Mouse (Mus musculus): ENCODE results near the gene Endov.

Endov gene

DNA sequence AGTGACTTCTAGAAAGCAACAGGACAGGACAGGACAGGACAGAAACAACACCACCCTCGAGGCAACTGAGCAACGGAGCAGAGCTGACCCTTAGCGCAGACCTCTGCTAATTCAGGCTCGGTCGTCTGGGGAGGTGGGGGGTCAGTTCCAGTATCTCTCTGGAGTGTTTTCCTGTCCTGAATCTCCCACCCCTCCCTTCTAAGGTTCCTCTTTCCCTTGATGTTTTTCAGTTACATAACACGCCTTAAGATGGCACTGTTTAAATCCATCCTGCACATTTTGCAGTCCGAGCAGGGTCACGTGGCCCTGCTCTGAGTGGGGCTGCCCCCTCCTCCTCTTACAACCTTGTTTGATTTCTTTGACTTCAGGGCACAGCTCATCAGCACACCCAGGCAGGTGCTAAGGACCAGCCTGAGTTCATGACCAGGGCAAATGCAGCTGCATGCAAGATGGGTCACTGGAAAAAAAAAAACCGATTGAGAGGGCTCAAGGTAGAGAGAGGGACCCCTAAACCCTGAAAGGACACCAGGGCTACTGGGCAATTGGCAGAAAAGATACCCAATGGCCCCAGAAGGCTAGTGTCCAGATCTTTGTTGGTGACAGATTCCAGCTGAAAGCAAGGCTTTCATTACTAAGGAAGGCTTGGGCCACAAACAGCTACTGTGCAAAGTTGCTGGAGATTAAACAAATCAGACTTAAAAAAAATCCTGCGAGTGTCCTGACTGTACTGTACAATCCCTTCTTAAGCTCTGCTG lies 54.8 kb downstream of the Endov start:
- DNase-seq (ENCODE audit: low spot score) = no peak

DNA sequence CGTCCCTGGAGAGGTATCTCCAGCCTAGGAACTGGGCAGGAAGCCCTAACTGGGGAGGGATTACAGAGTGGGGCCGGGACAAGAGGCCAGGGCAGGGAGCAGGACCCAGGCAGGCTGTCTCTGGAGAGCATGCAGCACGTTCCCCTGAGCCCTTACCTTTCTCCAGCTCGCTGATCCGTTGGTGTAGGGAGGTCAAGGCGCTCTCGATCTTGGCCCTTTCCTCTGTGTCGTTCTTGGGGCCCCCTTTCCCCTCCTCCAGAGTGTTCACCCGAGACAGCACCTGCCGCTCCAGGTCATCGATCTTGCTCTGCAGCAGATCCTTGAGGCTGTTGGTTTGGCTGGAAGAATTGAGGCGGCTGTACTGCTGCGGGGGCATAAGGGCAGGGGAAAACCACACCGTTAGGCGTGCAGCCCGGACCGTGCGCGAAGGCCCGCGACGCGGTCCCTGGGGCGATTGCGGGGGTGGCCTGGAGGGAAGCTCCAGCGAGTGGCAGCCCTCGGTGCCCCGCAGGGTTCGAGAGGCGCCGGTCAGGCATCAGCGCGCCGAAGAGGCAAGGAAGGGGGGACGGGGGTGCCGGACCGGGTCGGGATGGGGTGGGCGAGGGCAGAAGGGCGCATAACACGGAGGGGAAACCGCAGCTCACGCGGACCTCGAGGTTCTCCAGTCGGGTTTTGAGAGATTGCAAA lies 55.5 kb downstream of the Endov start:
- no peak for DNase-seq (ENCODE audit: low spot score)

DNA sequence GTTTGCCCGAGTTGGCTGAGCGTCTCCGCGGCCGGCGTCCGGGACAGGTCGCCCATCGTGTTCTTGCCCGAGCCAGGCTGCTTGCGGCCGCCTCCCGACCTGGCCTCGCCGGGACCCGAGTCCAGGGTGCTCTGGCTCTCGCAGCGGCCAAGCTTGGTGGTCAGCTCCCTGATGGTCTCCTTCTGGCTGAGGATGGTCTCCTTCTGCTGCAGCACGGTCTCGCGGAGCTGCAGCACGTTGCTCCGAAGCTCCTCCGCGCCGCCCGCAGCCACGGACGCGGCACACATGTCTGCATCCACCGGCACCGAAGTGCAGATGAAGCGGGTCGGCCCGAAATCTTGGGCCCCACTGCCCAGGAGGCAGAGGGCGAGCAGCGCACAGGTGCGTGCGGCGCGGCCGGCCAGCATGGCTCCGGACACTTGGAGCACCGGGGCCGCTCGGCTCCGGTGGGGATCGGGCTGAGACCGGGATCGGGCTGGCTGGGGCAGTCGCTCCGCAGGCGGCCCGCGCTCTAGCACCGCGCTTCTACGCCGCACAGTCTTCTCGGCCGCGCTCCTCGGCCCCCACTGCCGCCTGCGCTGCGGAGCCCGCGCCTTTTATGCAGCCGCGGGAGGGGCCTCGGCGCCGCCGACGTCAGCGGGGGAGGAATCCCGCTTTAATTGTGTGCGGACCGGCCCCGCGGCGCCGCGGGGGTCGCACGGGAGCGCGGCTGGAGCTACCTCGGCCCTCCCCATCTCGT lies 56.2 kb downstream of the Endov start, which contains the start of gene Nptx1:
Gene Nptx1 (minus strand): TSS at position 571 of the 739 bp plus-strand sequence.
- no peak for DNase-seq (ENCODE audit: low spot score)

DNA sequence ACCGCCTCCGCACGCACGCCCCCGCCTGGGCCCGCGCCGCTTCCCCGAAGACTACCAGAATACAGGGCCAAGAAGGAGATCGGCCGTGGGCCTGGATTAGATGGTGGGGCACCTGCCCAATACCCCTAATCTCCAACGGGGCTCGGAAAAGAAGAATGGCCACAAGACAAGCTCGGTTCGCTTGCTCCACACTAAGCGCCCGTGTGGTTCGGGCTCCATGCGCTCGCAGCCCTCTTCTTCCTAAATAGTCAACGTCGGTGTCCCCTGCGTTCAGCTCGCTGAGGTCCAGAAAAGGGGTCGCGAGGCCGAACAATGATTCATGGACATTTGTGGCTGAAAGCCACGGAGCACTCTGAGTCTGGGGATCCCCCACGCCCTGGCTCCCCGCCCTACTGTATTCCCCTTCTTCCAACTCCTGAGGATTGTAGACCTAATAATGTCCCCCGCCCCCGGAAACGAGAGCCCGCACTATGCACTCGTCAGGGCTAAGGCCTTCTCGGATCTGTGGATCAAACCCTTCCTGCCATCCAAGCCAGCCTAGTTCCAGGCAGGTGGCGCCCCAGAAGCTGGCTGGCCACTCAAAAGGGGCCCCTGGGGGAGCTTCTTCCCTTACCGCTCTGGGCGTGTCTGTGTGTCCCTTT lies 56.9 kb downstream of the Endov start:
- no peak for DNase-seq (ENCODE audit: low spot score)

DNA sequence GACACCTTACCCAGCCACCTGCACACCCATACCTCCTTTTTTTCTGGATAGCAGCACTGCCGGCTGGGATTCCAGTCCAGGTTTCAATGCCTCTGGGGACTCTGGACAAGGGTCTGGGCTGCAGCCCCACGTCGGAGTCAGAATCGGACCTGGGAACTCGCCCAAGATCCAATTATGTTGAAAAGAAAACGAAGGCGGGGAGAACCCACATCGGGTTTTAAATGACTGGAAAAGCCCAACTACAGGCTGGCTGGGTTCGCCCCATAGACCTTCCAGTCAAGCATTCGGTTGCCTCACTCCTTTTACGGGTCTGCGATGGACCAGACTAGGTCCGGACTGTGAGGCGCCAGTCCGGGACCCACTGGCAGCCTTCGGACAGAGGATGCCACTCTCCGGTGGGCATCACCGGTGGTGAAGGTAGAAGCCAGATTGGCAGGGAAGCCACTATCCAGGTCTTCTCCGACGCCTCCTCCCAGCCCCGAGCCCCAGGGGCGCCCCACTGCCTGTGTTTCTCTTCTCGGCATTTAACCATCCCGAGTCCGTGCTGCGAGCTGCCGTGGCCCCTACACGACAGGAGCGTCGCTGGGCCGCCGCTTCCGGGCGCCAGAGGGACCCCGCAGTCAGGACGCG lies 57.7 kb downstream of the Endov start:
- DNase-seq (ENCODE audit: low spot score) = no peak

DNA sequence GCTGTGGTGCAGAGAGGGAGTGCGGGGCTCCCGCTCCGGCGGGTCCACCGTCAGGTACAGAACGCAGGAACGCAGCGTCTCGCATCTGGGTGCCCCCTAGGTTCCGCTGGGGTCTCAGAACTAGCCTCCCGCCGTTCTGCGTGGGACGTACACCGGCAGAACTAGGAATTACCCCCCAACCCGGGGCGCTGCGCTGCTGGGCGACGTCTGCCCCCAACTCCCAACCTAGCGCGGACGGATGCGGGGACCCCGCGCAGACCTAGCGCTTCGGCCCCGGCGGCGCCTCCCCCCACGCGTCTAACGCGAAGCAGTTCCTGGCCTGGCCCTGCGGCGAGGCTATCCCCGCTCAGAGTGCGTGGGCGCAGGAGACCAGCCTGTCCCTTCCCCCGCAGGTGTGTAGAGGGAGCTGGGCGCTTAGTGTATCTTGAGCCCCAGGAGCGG lies 58.2 kb downstream of the Endov start:
- no peak for DNase-seq (ENCODE audit: low spot score)

DNA sequence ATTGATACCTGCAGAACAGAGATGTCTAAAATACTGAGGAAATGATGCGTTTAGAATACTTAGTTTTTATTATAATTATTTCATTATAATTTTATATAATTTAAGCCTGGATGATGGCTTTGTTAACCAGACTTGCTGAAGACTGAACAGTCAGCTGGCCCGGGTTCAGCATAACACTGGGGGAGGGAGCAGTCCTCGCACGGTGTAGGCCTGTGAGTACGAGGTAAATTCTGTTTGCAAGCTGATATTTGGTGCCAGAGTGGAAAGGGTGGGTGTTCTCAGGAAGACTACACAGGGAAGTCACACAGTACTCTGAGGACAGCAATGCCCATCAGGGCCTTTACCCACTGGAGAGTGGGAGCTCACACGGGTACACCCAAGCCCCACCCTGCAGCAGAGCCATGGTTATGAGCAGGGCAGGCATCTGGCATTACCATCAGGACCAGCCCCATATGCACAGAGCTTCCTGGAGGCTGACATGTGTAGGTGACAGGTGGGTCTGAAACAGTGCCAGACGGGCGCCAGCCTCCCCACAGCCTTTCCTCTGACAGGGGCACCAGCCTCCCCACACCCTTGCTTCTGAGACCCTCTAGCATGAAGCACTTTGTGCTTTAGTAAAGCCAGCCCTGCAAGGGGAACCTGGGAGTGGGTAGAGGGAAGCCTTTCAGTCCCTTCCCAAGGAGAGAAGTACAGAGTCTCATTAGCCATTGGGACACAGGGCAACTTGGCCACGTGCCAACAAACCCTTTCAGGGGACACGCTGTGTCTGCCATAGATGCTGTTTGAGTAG lies 59.6 kb downstream of the Endov start:
- no peak for DNase-seq (ENCODE audit: low spot score)

DNA sequence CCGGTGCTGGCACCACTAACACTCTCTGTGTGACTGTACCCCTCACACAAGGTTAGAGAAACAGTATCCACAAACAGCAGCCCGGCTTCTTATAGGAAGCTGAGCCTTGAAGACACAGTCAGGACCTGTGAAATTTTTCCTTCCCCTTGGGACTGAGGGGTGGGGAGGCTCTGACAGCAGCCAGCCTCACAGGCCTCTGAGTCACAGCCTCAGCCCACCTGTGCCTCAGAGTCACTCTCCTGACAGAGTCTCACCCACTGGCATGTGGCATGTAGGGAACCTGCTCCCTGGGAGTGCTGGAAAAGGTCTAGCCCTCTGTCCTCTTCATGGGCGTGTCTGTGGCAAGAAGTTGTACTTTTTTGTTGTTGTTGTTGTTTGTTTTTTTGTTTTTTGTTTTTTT lies 60.3 kb downstream of the Endov start:
- no peak for DNase-seq (ENCODE audit: low spot score)

DNA sequence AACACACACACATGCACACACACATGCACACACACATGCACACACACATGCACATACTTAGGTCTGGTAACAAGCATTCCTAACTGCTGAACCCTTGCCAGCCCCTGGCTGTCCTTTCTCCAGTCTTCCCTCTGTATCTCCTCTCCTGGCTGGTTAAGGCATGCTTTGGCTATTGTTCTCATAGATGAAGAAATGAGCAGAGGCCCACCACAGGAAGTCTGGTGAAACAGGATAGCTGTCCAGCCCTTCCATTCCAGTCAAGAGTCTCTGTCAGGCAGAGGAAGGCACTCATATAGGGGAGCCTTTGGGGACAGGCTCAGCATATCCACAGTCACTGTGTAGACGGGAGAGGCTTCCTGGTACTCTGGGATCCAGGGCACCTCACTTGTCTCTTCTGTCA lies 61.2 kb downstream of the Endov start:
- no peak for DNase-seq (ENCODE audit: low spot score)

DNA sequence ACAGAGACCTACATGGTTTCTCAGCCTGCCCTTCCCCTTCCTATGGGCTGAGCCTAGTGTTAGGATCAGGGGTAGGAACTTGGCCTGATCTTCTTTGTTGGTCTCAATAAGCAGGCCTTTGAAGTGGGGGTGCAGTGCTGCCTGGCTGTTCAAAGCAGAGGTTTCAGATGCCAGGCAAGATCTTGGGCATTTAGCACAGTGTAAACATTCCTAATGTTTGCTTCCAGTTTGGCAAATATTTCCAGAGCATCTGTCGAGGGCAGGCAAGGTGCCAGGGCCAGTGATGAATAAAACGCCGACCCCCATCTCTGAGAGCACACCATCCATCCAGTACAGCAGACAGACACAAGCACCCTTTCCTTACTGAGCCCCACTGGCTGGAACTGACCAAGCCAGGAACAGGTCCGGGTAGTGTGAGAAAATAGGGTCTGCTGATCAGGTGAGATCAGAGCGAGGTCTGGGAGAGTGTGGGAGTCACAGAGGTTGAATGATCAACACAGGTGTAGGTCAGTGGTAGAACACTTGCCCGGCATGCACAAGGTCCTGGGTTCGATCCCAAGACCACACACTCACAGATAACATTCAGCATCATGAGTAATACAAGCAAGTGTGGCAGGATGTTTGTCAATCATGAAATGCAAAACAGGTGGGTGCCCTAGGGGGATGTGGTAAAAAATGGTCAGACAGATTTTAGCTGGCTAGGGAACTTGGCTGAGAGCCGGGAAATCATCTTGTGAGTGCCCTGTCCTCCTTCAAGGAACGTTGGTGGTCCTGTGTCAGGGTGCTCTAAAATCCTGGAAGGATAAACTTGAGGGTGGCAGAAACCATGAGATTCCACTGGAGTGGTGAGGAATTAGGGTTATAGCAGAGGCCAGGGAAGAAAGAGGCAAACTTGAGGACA lies 62.0 kb downstream of the Endov start:
- no peak for DNase-seq (ENCODE audit: low spot score)

DNA sequence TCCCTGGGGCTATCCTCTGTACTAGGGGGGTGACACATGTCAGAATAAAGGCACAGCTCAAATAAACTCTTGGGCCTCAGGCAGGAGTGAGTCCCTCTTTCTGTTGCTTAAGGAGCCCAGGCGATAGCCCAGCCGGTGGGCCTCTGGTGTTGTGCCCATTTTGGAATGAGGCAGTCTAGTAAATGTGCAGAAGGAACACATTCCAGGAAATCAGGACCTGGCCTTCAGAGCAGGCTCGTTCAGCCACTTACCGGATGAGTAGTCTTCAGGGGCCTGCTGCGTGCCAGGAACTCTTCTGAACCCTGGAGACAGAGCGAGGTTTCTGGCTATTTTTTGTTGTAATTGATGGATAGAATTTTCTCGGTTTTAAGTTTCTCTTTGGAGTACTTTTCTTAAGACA lies 63.6 kb downstream of the Endov start:
- no peak for DNase-seq (ENCODE audit: low spot score)

DNA sequence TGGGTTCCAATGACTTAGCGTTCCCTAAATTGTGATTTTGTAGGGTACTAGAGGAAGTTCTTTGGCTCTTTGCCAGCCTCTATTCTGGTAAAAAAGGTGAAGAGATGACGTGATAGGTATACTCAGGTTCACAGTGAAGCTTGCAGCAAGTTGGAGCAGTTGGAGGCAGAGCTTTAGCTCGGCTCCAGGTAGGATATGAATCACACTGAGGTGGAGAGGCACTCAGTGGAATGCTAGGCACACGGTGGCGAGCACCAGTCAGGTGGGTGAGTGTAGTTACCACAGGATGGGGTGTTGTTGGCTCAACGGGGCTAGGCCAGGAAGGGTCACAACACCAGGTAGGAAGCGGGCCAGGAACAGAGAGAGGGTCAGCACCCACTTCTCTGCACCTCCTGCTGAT lies 64.0 kb downstream of the Endov start:
- no peak for DNase-seq (ENCODE audit: low spot score)

DNA sequence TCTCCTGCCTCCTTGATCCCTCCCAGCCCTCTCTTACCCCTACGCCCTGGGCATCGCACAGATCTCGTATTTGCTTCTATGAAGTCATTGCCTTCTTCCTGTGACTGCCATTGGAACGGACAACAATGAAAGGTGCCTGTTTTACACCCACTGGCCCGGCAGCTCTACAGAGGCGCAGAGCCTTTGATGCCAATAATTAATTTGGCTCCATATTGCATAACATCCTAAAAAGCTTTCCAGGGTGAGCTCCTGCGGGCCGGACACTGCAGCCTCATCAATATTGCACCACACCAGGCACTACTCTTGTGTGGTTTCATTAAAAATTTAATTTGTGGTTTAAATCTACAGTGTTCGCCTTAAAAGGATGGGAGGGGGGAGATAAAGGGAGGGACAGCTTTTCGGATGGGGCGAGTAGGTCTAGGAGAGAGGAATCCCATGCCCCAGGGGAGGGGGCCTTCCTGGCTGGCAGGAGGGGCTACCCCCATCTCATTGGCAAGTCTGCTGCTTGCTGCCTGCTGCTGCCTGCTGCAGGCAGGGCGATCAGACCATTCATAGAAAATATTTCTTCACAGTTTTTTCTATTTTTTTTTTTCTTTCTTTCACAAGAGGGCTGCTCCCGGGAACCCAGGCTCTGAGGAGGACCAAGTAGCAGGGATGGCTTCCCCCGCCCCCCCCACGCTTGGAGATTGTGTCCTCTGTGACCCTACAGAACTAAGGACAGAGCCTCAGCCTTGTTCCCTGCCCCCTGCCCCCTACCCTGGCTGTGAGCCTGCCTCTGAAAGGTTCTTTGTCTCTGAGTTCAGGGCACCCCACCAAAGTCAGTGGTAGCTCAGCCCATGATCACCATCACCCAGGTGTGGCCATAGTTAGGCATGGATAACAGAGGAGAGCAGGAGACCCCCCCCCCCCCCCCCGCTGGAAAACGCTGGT lies 67.1 kb downstream of the Endov start:
- DNase-seq (ENCODE audit: low spot score) = no peak

DNA sequence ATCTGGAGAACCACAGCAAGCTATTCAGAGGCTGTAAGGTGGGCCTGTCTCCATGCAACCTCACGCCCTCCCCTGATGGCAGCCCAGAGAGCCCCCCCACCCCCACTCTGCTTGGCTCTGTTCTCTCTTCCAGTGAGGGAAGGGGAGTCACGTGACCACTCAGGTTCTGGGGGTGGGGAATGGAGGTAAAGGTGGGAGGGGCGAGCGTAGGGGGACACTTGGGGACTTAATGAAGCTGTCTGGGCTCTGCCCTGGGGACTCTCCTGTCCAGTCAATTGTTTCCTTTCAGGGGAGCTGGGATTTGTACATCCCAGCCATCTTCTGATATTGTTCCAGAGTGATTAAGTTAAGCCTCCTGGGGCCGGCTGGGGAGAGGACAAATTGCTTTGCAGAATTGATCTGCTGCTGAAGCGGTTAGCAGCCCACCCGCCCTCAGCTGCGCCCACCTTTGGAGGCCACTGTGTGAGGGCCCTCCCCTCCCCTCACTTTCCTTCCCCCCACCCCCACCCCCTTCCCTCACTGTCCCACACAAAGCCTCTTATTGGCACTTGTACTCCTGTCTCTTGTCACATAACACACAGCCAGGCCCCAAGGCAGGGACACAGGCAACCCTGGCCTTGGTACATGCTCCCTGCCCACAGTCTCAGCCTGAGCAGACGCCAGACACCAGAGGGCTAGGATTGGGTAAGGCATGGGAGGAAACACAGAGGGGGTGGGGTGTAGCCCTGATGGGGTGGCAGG lies 67.9 kb downstream of the Endov start:
- DNase-seq (ENCODE audit: low spot score) = no peak

Data from left cerebral cortex, adult 11 months (tissue).